Mouse (Mus musculus) liver, embryonic 14.5 days (tissue): ENCODE measurements around the gene Naglu. TPM values are rescaled to one million over a fixed set of nuclear protein-coding genes. Genes with fewer than 3 reads are reported as not detected.

ENCODE experiments used
- ATAC-seq: fragments of 200-750 bp; cut with Nextera tagmentation; 2 replicates; pipeline ENCODE4 v1.8.0; 2017; ENCODE audit warnings: moderate number of reproducible peaks, mild to moderate bottlenecking, moderate library complexity; ENCODE audit not compliant: insufficient read depth
- DNase-seq, 3 experiments: peaks; one replicate each; pipeline ENCODE4 v3.0.0-alpha.2; 2012 to 2013; ENCODE audit warnings: low read depth in 3 of 3, low spot score in 3 of 3
- H3K27ac ChIP-seq: fragments of 300-500 bp; sonication (generic); 2 replicates; pipeline ENCODE4 v1.5.1; 2014; ENCODE audit warnings: moderate library complexity, mild to moderate bottlenecking, control low read depth, inconsistent platforms
- H3K27me3 ChIP-seq: fragments of 300-500 bp; sonication (generic); 2 replicates; pipeline ENCODE4 v1.6.1; 2014; ENCODE audit warnings: mild to moderate bottlenecking, low read length, moderate library complexity; ENCODE audit not compliant: control insufficient read depth, insufficient read depth
- H3K36me3 ChIP-seq: fragments of 300-500 bp; sonication (generic); replicated peaks from 2 replicates; pipeline ENCODE4 v1.6.1; 2014; ENCODE audit warnings: low read depth; ENCODE audit not compliant: control insufficient read depth, insufficient read depth
- H3K4me1 ChIP-seq, 2 experiments: fragments of 200-500 bp in 1 of 2; fragments of 300-500 bp in 1 of 2; sonication (generic) in 1 of 2; replicated peaks; 2 replicates each; pipeline ENCODE4 v1.6.1; 2012 to 2014; ENCODE audit warnings: antibody characterized with exemption in 1 of 2, inconsistent platforms in 1 of 2, low read length in 1 of 2; ENCODE audit not compliant: control insufficient read depth in 2 of 2, insufficient read depth in 2 of 2
- H3K4me2 ChIP-seq: fragments of 300-500 bp; sonication (generic); 2 replicates; pipeline ENCODE4 v1.6.1; 2014; ENCODE audit warnings: low read depth, mild to moderate bottlenecking, control low read depth, moderate library complexity
- H3K4me3 ChIP-seq, 2 experiments: fragments of 200-500 bp in 1 of 2; fragments of 300-500 bp in 1 of 2; sonication (generic) in 1 of 2; 2 replicates each; pipeline ENCODE4 v1.5.1; 2012 to 2014; ENCODE audit warnings: low read depth in 2 of 2, low read length in 2 of 2, mild to moderate bottlenecking in 2 of 2, control low read depth in 1 of 2, inconsistent platforms in 1 of 2, moderate library complexity in 1 of 2; ENCODE audit not compliant: insufficient read depth in 1 of 2
- H3K9ac ChIP-seq: fragments of 300-500 bp; sonication (generic); replicated peaks from 2 replicates; pipeline ENCODE4 v1.6.1; 2014; ENCODE audit warnings: mild to moderate bottlenecking, control low read depth, moderate library complexity
- H3K9me3 ChIP-seq: fragments of 300-500 bp; sonication (generic); 2 replicates; pipeline ENCODE4 v1.6.1; 2016; ENCODE audit warnings: low read length, mixed read lengths; ENCODE audit not compliant: control insufficient read depth
- CTCF ChIP-seq: IDR thresholded peaks from 2 replicates; pipeline ENCODE4 v1.5.1; 2016; ENCODE audit warnings: antibody characterized with exemption, low read depth, control low read depth
- EP300 ChIP-seq: IDR thresholded peaks from 2 replicates; pipeline ENCODE4 v1.6.1; 2016; ENCODE audit warnings: antibody characterized with exemption, low read depth
- WGBS: fragments of 180-500 bp; shearing (Covaris S2); extraction: QIAGEN DNeasy Blood & Tissue Kit; methylation state at CpG from one replicate; pipeline ENCODE4 v1.1.7; 2014; ENCODE audit not compliant: insufficient replicate concordance; 5-methylcytosine and 5-hydroxymethylcytosine counted together
- polyA plus RNA-seq, 2 experiments: library from polyadenylated mRNA; depleted of rRNA in 1 of 2; stranded (reverse) in 1 of 2; unstranded in 1 of 2; fragments of >200 nt; fragmentation: Nextera tagmentation in 1 of 2; extraction: Ambion mirVana in 1 of 2; gene quantifications; 2 replicates each; pipeline versions ENCODE4 v1.2.1 to v1.2.3; 2012 to 2014

Gene Naglu
- polyA plus RNA-seq, 2 experiments, result 3.4 to 4.3 TPM

DNA sequence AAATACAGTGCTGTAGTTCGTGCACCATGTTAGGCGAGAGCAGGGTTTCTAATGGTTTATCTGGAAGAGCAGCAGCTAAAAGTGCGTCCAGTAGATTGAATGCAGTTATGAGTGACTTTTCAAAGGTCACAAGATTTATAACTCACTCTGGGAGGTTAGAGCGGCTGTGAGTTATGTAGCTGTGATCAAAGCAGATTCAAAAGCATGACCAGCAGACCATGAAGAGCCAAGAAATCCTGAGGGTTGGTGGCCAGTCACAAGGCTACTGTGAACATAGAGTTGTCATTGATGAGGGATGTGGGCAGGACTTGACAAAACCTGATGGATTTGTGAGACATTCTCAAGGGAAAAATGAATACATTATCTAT lies 34.5 kb upstream of the Naglu start:
- TF ChIP-seq EP300 (no peak), CTCF (no peak)
- Histone ChIP-seq H3K27ac (no peak overlapping the region), H3K9ac (no peak overlapping the region), H3K36me3 (peaks cover 91% of the 10 kb centered on the region), H3K27me3 (no peaks in the 10 kb centered on the region), H3K4me2 (no peak overlapping the region), H3K4me1 (no peaks in the 10 kb centered on the region), H3K4me3 (no peak overlapping the region), H3K9me3 (no peaks in the 10 kb centered on the region)
- WGBS, result 84% methylated on average over 4 of the region's 4 CpGs
- DNase-seq (no peak), ATAC-seq (no peak)

DNA sequence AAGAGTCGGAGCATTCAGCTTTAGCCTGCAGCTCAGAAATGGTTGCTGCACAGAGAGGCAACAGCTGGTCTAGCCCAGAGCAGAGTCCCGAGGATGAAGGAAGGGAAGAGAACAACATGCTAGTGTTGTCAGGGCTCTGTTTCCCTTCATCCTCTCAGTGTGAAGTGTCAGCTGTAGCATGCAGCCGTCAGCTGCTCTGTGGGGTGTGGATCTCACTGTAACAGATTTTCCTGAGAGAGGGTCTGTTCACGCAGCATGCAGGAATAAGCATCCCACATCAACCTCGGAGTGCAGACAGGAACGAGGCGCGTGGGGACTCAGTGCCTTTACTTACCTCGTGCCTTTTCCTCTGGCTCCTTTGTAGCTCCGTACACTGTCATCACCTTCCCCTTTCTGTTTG lies 32.0 kb upstream of the Naglu start:
- peaks cover 92% of the 10 kb centered on the region for H3K36me3 ChIP-seq
- TF ChIP-seq EP300, result no peak
- no peak for TF ChIP-seq CTCF
- no peaks in the 10 kb centered on the region for H3K4me1 ChIP-seq
- no peak overlapping the region for H3K4me3 ChIP-seq
- no peak for ATAC-seq
- 89% methylated on average over 10 of the region's 10 CpGs for WGBS
- H3K4me2 ChIP-seq, result no peak overlapping the region
- no peak overlapping the region for H3K9ac ChIP-seq
- H3K27ac ChIP-seq, result no peak overlapping the region
- H3K27me3 ChIP-seq, result no peaks in the 10 kb centered on the region
- no peaks in the 10 kb centered on the region for H3K9me3 ChIP-seq
- no peak for DNase-seq

DNA sequence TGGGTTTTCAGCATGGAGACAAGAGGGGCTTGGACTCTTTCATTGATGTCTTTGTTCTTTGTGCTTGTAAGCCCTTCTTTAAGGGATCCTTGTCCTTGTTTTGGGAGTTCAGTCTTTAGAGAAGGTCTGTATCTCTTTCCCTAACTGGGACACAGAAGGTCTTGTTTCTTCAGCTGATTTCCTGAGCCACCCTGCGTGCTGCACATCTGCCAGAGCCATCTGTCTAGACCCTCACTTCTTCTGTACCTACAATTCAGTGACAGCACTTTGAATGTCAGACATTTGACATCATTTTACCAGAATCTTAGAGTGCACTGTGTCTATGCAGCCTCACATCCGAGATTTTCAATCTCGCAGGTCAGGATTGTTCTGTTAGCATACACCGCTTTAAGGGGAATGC lies 24.0 kb upstream of the Naglu start:
- no peaks in the 10 kb centered on the region for H3K27me3 ChIP-seq
- H3K4me1 ChIP-seq, result peaks cover 0 to 6% of the 10 kb centered on the region in 2 experiments; a peak in 2 of 4 replicates
- no peak for TF ChIP-seq CTCF
- no peak for TF ChIP-seq EP300
- no peak overlapping the region for H3K27ac ChIP-seq
- no peak overlapping the region for H3K9ac ChIP-seq
- no peaks in the 10 kb centered on the region for H3K9me3 ChIP-seq
- no peak overlapping the region for H3K4me3 ChIP-seq
- DNase-seq, result no peak
- 85% methylated on average over 4 of the region's 4 CpGs for WGBS
- ATAC-seq, result no peak
- H3K36me3 ChIP-seq, result peaks cover 97% of the 10 kb centered on the region
- H3K4me2 ChIP-seq, result no peak overlapping the region

DNA sequence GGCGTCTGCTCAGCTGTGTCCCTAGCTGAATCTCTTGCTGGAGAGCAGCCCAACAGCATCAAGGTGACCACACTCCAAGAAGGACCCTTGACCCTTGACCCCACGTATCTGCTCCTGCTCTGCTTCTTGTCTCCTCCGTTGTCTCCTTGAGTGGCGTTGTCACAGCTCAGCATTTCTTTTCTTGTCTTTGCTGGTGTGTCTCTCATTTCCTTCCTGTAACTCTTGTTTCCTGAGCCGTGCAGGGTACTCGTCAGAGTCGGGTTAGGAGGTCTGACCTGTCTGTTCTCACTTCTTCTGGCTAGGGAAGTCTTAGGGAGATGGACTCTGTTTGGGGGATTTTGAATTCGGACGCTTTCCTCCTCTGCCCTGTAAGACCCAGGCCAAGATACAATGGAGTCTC lies 23.4 kb upstream of the Naglu start:
- Histone ChIP-seq H3K9ac (no peak overlapping the region), H3K9me3 (no peaks in the 10 kb centered on the region), H3K4me1 (peaks cover 0 to 6% of the 10 kb centered on the region in 2 experiments; a peak in 2 of 4 replicates), H3K4me2 (no peak overlapping the region), H3K36me3 (peaks cover 94% of the 10 kb centered on the region), H3K27me3 (no peaks in the 10 kb centered on the region), H3K4me3 (no peak overlapping the region), H3K27ac (no peak overlapping the region)
- DNase-seq (no peak), ATAC-seq (no peak)
- 37% methylated on average over 9 of the region's 9 CpGs for WGBS
- no peak for TF ChIP-seq EP300
- no peak for TF ChIP-seq CTCF

DNA sequence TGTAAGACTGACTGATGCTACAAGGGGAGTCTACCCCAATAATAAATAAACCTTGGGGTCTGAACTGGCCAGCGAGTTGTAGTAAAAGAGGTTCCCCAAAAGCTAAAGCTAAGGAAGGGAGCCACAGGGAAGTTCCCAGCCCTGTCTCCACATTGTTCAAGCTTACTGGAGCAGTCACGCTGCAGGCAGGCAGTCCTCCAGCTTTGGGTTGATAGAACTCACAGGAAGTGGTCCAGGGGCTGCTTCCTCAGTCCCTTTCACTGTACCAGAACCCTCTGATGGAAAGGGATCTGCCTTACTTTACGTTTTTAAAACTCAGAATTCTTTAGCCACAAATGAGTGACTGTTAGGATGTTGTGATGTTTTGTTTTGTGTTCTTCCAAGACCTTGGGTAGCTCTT lies 22.3 kb upstream of the Naglu start:
- Histone ChIP-seq H3K4me3 (no peak overlapping the region), H3K27me3 (no peaks in the 10 kb centered on the region), H3K27ac (no peak overlapping the region), H3K9me3 (no peaks in the 10 kb centered on the region), H3K9ac (no peak overlapping the region), H3K36me3 (peaks cover 93% of the 10 kb centered on the region), H3K4me1 (peaks cover 0 to 6% of the 10 kb centered on the region in 2 experiments; a peak in 2 of 4 replicates), H3K4me2 (no peak overlapping the region)
- ATAC-seq (no peak), DNase-seq (no peak)
- TF ChIP-seq EP300, result no peak
- no peak for TF ChIP-seq CTCF
- WGBS, result 61% methylated on average over 3 of the region's 3 CpGs
